Comparison of ENCODE assay signal across 10 mouse cellular contexts in genomic region chr10:69439449-69439848, GRCm38 (mm10). TPM values are rescaled to one million over a fixed set of nuclear protein-coding genes. Genes with fewer than 3 reads are reported as not detected.
"Had no signal": no experiment of that assay in that cellular context is flagged by ENCODE, and none has a peak within 500 bp of the region (broad histone marks: within the 10 kb centered on the region; RNA-seq: fewer than 3 reads in every experiment).

No protein-coding gene starts in this region.

- DNase-seq: kidney, adult 18-20 months; kidney, adult 9 months; kidney, postnatal 14 days; kidney, postnatal 4 days; left cerebral cortex, postnatal 4 days; liver, postnatal 0 days; lung, embryonic 14.5 days; thymus, adult 18-20 months; thymus, postnatal 36 days had no signal

RNA-seq across cellular contexts. Expression of gene Ank3, which starts 40.9 kb away (rescaled TPM):
- total RNA-seq: megakaryocyte, adult 5-6 weeks had no signal
